26 mouse cellular contexts compared by ENCODE assay signal in the genomic region with DNA sequence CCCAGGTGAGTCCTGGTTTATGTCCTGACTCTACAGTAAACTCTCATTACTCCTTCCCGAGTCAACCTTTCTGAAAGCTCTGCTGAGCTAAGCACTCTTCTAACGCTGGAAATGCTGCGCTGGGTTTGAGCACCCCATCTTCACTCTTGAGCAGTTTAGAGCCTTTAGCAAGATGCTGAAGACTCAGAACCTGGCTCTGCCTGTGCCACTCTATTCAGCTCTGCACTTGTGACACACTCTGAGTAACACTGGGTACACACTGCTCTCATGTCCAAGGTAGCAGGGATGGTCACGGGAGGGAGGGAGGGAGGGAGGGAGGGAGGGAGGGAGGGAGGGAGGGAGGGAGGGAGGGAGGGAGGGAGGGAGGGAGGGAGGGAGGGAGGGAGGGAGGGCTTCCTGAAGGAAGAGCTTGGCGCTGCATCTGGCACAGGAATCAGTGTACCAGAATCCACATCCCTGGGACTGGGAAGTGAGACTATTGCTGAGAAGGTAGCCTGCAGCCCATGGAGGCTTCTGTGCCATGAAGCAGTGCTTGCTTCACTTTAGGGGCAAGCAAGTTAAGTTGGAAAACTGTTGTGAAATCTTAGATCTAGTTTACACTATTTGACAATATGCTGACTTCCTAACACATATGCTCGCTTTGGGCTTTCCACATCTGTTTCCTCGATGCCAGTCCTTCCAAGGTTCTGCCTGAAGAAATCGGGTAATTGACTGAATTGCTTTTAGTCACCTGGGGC.
DNase-seq lines count a peak whose midpoint lies in the region; ATAC-seq and TF ChIP-seq lines count a peak whose summit lies in the region.
"Had no signal": no experiment of that assay in that cellular context is flagged by ENCODE, and none has a peak within 500 bp of the region (broad histone marks: within the 10 kb centered on the region; RNA-seq: fewer than 3 reads in every experiment).

No protein-coding gene starts in this region.

- TF ChIP-seq EP300 in stomach, postnatal 0 days (optimal IDR thresholded peaks at IDR 0.05): no peak

- peak; percentile 48 for DNase-seq in adrenal gland, adult 2 months
- DNase-seq in adrenal gland, adult 8-10 months: no peak
- DNase-seq in thymus, postnatal 4 days: peak; percentile 3
- no peak for DNase-seq in thymus, postnatal 36 days
- DNase-seq in limb, embryonic 11.5 days (ENCODE audit: low spot score): peak; percentile 40
- DNase-seq in stomach, postnatal 0 days (ENCODE audit: low spot score): no peak
- no peak for DNase-seq in gastrocnemius, adult 8-10 months (ENCODE audit: low spot score in 2 of 2)
- DNase-seq in frontal cortex, adult 2 months (ENCODE audit: extremely low spot score in 1 of 2, low spot score in 1 of 2): no peak
- DNase-seq: cerebellum, adult 11-12 months; cerebellum, adult 9-11 months; heart, postnatal 10 days; kidney, adult 11 months; kidney, postnatal 14 days; layer of hippocampus, adult 9-11 months; liver, postnatal 0 days had no signal

- H3K36me3 ChIP-seq in limb, embryonic 11.5 days (ENCODE audit: control insufficient read depth, insufficient read depth, low read length): no peaks in the 10 kb centered on the region
- H3K36me3 ChIP-seq in stomach, postnatal 0 days (ENCODE audit: control insufficient read depth, insufficient read depth, low read length): no peaks in the 10 kb centered on the region
- H3K36me3 ChIP-seq: embryonic facial prominence, embryonic 15.5 days; forebrain, embryonic 12.5 days; hindbrain, embryonic 15.5 days; liver, embryonic 12.5 days; neural tube, embryonic 12.5 days had no signal

- no peak for TF ChIP-seq CTCF in stomach, postnatal 0 days (IDR thresholded peaks at IDR 0.05; ENCODE audit: low read depth)

- H3K27me3 ChIP-seq in limb, embryonic 11.5 days (ENCODE audit: control insufficient read depth, insufficient read depth, low read length): no peaks in the 10 kb centered on the region
- H3K27me3 ChIP-seq in stomach, postnatal 0 days (ENCODE audit: control insufficient read depth, insufficient read depth, low read length): no peaks in the 10 kb centered on the region
- H3K27me3 ChIP-seq: embryonic facial prominence, embryonic 15.5 days; heart, embryonic 13.5 days; hindbrain, embryonic 15.5 days; liver, embryonic 12.5 days; neural tube, embryonic 12.5 days had no signal

- H3K27ac ChIP-seq in limb, embryonic 11.5 days (replicated peaks; ENCODE audit: low read depth, low read length): no peak overlapping the region
- H3K27ac ChIP-seq in stomach, postnatal 0 days (replicated peaks): no peak overlapping the region
- H3K27ac ChIP-seq: embryonic facial prominence, embryonic 15.5 days; forebrain, embryonic 12.5 days; hindbrain, embryonic 15.5 days; liver, embryonic 12.5 days; neural tube, embryonic 12.5 days had no signal

- H3K4me3 ChIP-seq in limb, embryonic 11.5 days (ENCODE audit: low read depth, low read length): no peak overlapping the region
- H3K4me3 ChIP-seq in stomach, postnatal 0 days (ENCODE audit: low read depth, low read length): no peak overlapping the region
- H3K4me3 ChIP-seq: embryonic facial prominence, embryonic 15.5 days; forebrain, embryonic 12.5 days; heart, embryonic 13.5 days; hindbrain, embryonic 15.5 days; liver, embryonic 12.5 days; myocyte; neural tube, embryonic 12.5 days had no signal

- peaks cover 33% of the 10 kb centered on the region for H3K4me1 ChIP-seq in limb, embryonic 11.5 days (ENCODE audit: control insufficient read depth, insufficient read depth, low read length)
- H3K4me1 ChIP-seq in stomach, postnatal 0 days (replicated peaks; ENCODE audit: control insufficient read depth, insufficient read depth): peaks cover 8% of the 10 kb centered on the region; the same call in 1 of the 2 replicates

- no peak overlapping the region for H3K4me2 ChIP-seq in limb, embryonic 11.5 days (ENCODE audit: low read depth, severe bottlenecking)
- H3K4me2 ChIP-seq in stomach, postnatal 0 days (replicated peaks; ENCODE audit: low read depth): no peak overlapping the region
- H3K4me2 ChIP-seq: embryonic facial prominence, embryonic 15.5 days; forebrain, embryonic 12.5 days; hindbrain, embryonic 15.5 days; liver, embryonic 12.5 days; midbrain, embryonic 11.5 days; neural tube, embryonic 12.5 days had no signal

- no peak for ATAC-seq in limb, embryonic 11.5 days (ENCODE audit: insufficient number of reproducible peaks, low FRiP score, low TSS enrichment, low read depth)
- ATAC-seq in stomach, postnatal 0 days (ENCODE audit: low FRiP score, low TSS enrichment): 0 out of 2 replicates have a peak, but pooled peaks have one; percentile 51
- ATAC-seq: activated CD4-positive, CD25-positive, alpha-beta regulatory T cell, adult 4 months; inflammation-experienced regulatory T-cells, adult 6 months; liver, postnatal 0 days; lung, postnatal 0 days had no signal

- H3K9ac ChIP-seq in limb, embryonic 11.5 days (ENCODE audit: low read length): no peak overlapping the region
- no peak overlapping the region for H3K9ac ChIP-seq in stomach, postnatal 0 days (ENCODE audit: low read length)
- H3K9ac ChIP-seq: embryonic facial prominence, embryonic 15.5 days; forebrain, embryonic 12.5 days; hindbrain, embryonic 15.5 days; liver, embryonic 12.5 days; liver, postnatal 0 days; neural tube, embryonic 12.5 days had no signal

- 46% methylated on average over 7 of the region's 8 CpGs for WGBS in limb, embryonic 11.5 days
- 68% methylated on average over 8 of the region's 8 CpGs for WGBS in stomach, postnatal 0 days

- H3K9me3 ChIP-seq in limb, embryonic 11.5 days (ENCODE audit: control insufficient read depth, low read length): no peaks in the 10 kb centered on the region
- no peaks in the 10 kb centered on the region for H3K9me3 ChIP-seq in stomach, postnatal 0 days (ENCODE audit: control insufficient read depth, low read length)
- H3K9me3 ChIP-seq: embryonic facial prominence, embryonic 15.5 days; forebrain, embryonic 12.5 days; heart, embryonic 13.5 days; hindbrain, embryonic 15.5 days; liver, embryonic 12.5 days; neural tube, embryonic 12.5 days had no signal

Comparison
In these comparisons a context has a peak if more than half of its experiments do, and no peak if none do; other contexts are left out.
1. DNase-seq: peak in adrenal gland, adult 2 months (single experiment), thymus, postnatal 4 days (single experiment) and limb, embryonic 11.5 days (single experiment); none in adrenal gland, adult 8-10 months (single experiment), thymus, postnatal 36 days (0 of 2), stomach, postnatal 0 days (single experiment), gastrocnemius, adult 8-10 months (0 of 2) and frontal cortex, adult 2 months (0 of 2).